In the genomic region with DNA sequence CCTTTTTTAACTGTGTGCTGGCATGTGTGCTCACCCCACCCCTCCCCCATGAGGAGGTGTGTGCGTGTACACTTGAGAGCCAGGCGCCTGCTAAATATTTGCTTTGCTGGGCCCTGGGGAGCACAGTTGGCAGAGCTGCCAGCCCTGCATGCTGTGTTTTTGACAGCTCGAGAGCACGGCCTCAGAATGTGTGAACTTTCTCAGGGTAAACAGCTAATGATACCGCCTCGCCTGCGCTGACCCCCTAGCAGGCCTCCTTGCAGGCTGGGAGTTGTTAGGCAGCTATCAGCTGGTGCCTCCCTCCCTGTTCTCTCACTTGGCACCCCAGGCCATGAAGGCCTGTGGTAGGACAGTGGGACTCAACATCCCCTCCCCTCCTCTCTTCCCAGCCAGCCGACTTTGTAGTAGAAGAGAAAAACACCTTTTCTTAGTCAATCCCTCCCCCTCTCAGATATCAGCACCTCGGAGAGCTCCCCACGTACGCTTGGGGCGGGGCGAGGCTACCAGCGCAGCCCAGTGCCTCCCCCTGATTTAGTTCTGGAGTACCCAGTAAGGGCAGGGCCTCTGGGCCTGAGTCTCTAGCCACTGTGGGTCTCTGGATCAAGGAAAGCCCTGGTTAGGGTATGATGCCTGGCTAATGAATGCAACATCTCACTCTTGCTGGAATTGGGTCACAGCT, we compare ENCODE assay signal across 8 mouse cellular contexts.
DNase-seq lines count a peak whose midpoint lies in the region; ATAC-seq and TF ChIP-seq lines count a peak whose summit lies in the region.

No protein-coding gene starts in this region.

- 18% methylated on average over 14 of the region's 14 CpGs for WGBS in thymus, adult 2 months
- WGBS in embryonic facial prominence, embryonic 11.5 days = 11% methylated on average over 14 of the region's 14 CpGs
- 10% methylated on average over 14 of the region's 14 CpGs for WGBS in neural tube, embryonic 13.5 days

- H3K27me3 ChIP-seq in thymus, adult 2 months (ENCODE audit: control insufficient read depth, insufficient read depth, low read length) = no peaks in the 10 kb centered on the region
- no peaks in the 10 kb centered on the region for H3K27me3 ChIP-seq in embryonic facial prominence, embryonic 11.5 days (ENCODE audit: control insufficient read depth, insufficient read depth, low read length)
- peaks cover 44% of the 10 kb centered on the region for H3K27me3 ChIP-seq in neural tube, embryonic 13.5 days

- no peak for TF ChIP-seq CTCF in thymus, adult 2 months (IDR thresholded peaks at IDR 0.05; ENCODE audit: borderline replicate concordance, control insufficient read depth, extremely low read depth, insufficient read depth, low read length, poor library complexity)

- H3K9me3 ChIP-seq in embryonic facial prominence, embryonic 11.5 days (replicated peaks; ENCODE audit: control insufficient read depth, low read length) = no peaks in the 10 kb centered on the region
- no peaks in the 10 kb centered on the region for H3K9me3 ChIP-seq in neural tube, embryonic 13.5 days

- H3K36me3 ChIP-seq in thymus, adult 2 months (ENCODE audit: control insufficient read depth, insufficient read depth, low read length) = no peaks in the 10 kb centered on the region
- no peaks in the 10 kb centered on the region for H3K36me3 ChIP-seq in embryonic facial prominence, embryonic 11.5 days (replicated peaks; ENCODE audit: control insufficient read depth, insufficient read depth, low read depth, low read length)
- no peaks in the 10 kb centered on the region for H3K36me3 ChIP-seq in neural tube, embryonic 13.5 days

- no peak for ATAC-seq in embryonic facial prominence, embryonic 11.5 days (replicated peaks; ENCODE audit: insufficient number of reproducible peaks, low FRiP score, low TSS enrichment, low read depth)
- ATAC-seq in neural tube, embryonic 13.5 days (ENCODE audit: low read depth) = peak; percentile 27; the same call in 1 of the 2 replicates
- ATAC-seq in CD4-positive, CD25-positive, alpha-beta regulatory T cell, adult 4 months = no peak

- no peak overlapping the region for H3K4me2 ChIP-seq in embryonic facial prominence, embryonic 11.5 days (ENCODE audit: low read depth, low read length)
- no peak overlapping the region for H3K4me2 ChIP-seq in neural tube, embryonic 13.5 days

- no peak overlapping the region for H3K9ac ChIP-seq in embryonic facial prominence, embryonic 11.5 days (replicated peaks; ENCODE audit: low read length)
- no peak overlapping the region for H3K9ac ChIP-seq in neural tube, embryonic 13.5 days

- TF ChIP-seq POLR2A in thymus, adult 2 months (IDR thresholded peaks at IDR 0.05; ENCODE audit: control insufficient read depth, extremely low read depth, insufficient read depth, low read length, poor library complexity) = no peak

- no peak overlapping the region for H3K27ac ChIP-seq in thymus, adult 2 months (ENCODE audit: control insufficient read depth, insufficient read depth, low read length)
- H3K27ac ChIP-seq in embryonic facial prominence, embryonic 11.5 days (replicated peaks; ENCODE audit: low read depth, low read length) = no peak overlapping the region
- peak overlapping the region; percentile 42; the same call in 1 of the 2 replicates for H3K27ac ChIP-seq in neural tube, embryonic 13.5 days (replicated peaks)

- no peaks in the 10 kb centered on the region for H3K4me1 ChIP-seq in thymus, adult 2 months (replicated peaks; ENCODE audit: control insufficient read depth, insufficient read depth, low read length)
- H3K4me1 ChIP-seq in embryonic facial prominence, embryonic 11.5 days (ENCODE audit: control insufficient read depth, insufficient read depth, low read length) = no peaks in the 10 kb centered on the region
- peaks cover 65% of the 10 kb centered on the region for H3K4me1 ChIP-seq in neural tube, embryonic 13.5 days (replicated peaks)

- peak; percentile 6 for DNase-seq in thymus, adult 2 months
- no peak for DNase-seq in thymus, adult 18-20 months
- DNase-seq in embryonic facial prominence, embryonic 11.5 days (ENCODE audit: low spot score) = peak; percentile 85
- DNase-seq in kidney, postnatal 4 days = peak; percentile 79
- DNase-seq in urinary bladder, postnatal 36 days (ENCODE audit: low spot score in 2 of 2) = no peak
- DNase-seq in frontal cortex, postnatal 10 days (ENCODE audit: low spot score in 2 of 2) = no peak

- H3K4me3 ChIP-seq in thymus, adult 2 months (ENCODE audit: control insufficient read depth, insufficient read depth, low read length) = no peak overlapping the region
- no peak overlapping the region for H3K4me3 ChIP-seq in embryonic facial prominence, embryonic 11.5 days (ENCODE audit: low read depth, low read length)
- H3K4me3 ChIP-seq in neural tube, embryonic 13.5 days = no peak overlapping the region

Comparison
In these comparisons a context has a peak if more than half of its experiments do, and no peak if none do; other contexts are left out.
1. DNase-seq: peak in thymus, adult 2 months (single experiment), embryonic facial prominence, embryonic 11.5 days (single experiment) and kidney, postnatal 4 days (2 of 2); none in thymus, adult 18-20 months (0 of 2), urinary bladder, postnatal 36 days (0 of 2) and frontal cortex, postnatal 10 days (0 of 2).